8 mouse cellular contexts compared by ENCODE assay signal in the genomic region with DNA sequence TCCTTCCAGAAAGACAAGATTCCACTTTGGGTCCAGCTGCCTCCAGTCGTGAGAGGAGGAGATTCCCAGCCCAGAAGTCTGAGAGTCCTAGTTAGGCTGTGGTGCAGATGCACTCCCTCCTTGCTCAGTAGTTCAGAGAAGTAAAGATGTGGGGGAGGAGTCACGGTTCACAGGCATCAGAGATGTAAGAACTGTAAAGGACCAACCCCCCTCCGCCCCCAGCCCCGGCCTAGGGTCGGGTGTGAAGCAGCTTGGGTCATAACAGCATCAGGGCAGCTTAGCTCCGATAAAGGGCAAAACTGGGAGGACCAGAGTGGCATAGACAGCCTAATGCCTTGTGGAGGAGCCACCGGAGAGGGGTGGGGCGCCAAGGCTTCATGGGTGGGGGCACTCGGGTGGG. TPM values are rescaled to one million over a fixed set of nuclear protein-coding genes. Genes with fewer than 3 reads are reported as not detected.
A peak's percentile ranks its signal among the peaks of the same experiment; 100 is the strongest.
DNase-seq lines count a peak whose midpoint lies in the region; ATAC-seq and TF ChIP-seq lines count a peak whose summit lies in the region.

No protein-coding gene starts in this region.

- intact Hi-C loops in left cerebral cortex, postnatal 10 days (cut with DNase I), result loop anchor here (5.0 kb wide), 1 partner anchor 121 kb away; no protein-coding TSS in a partner anchor

- H3K27ac ChIP-seq in neural tube, embryonic 11.5 days (ENCODE audit: low read depth, low read length), result no peak overlapping the region
- H3K27ac ChIP-seq in embryonic facial prominence, embryonic 15.5 days (replicated peaks), result no peak overlapping the region
- H3K27ac ChIP-seq in intestine, embryonic 15.5 days, result no peak overlapping the region

- H3K27me3 ChIP-seq in neural tube, embryonic 11.5 days (ENCODE audit: control insufficient read depth, insufficient read depth, low read length), result peaks cover 18% of the 10 kb centered on the region
- H3K27me3 ChIP-seq in embryonic facial prominence, embryonic 15.5 days, result peaks cover 37% of the 10 kb centered on the region
- H3K27me3 ChIP-seq in intestine, embryonic 15.5 days (replicated peaks), result peaks cover 21% of the 10 kb centered on the region
- H3K27me3 ChIP-seq in myocyte (ENCODE audit: control insufficient read depth, insufficient read depth, insufficient read length), result peaks cover 6% of the 10 kb centered on the region

- ATAC-seq in neural tube, embryonic 11.5 days (ENCODE audit: insufficient read depth, low FRiP score, low TSS enrichment), result peak; percentile 60
- ATAC-seq in embryonic facial prominence, embryonic 15.5 days (ENCODE audit: insufficient number of reproducible peaks, low FRiP score, low TSS enrichment, low read depth), result no peak; the same call in 1 of the 2 replicates
- ATAC-seq in intestine, embryonic 15.5 days, result peak; percentile 19

- H3K4me1 ChIP-seq in neural tube, embryonic 11.5 days (ENCODE audit: control insufficient read depth, insufficient read depth, low read length), result 0 out of 2 replicates have a peak, but pooled peaks cover 2% of the 10 kb centered on the region
- H3K4me1 ChIP-seq in embryonic facial prominence, embryonic 15.5 days, result peaks cover 22% of the 10 kb centered on the region
- peaks cover 12% of the 10 kb centered on the region for H3K4me1 ChIP-seq in intestine, embryonic 15.5 days (replicated peaks)

- no peaks in the 10 kb centered on the region for H3K79me2 ChIP-seq in myocyte (ENCODE audit: control insufficient read depth, insufficient read depth)

- H3K9me3 ChIP-seq in neural tube, embryonic 11.5 days (ENCODE audit: control insufficient read depth, low read length), result no peaks in the 10 kb centered on the region
- H3K9me3 ChIP-seq in embryonic facial prominence, embryonic 15.5 days (replicated peaks), result no peaks in the 10 kb centered on the region
- H3K9me3 ChIP-seq in intestine, embryonic 15.5 days, result no peaks in the 10 kb centered on the region

- H3K9ac ChIP-seq in neural tube, embryonic 11.5 days (ENCODE audit: low read length), result peak overlapping the region; percentile 53; the same call in 1 of the 2 replicates
- no peak overlapping the region for H3K9ac ChIP-seq in embryonic facial prominence, embryonic 15.5 days
- peak overlapping the region; percentile 51 for H3K9ac ChIP-seq in intestine, embryonic 15.5 days

- H3K4me3 ChIP-seq in neural tube, embryonic 11.5 days (ENCODE audit: low read depth, low read length), result peak overlapping the region; percentile 35
- H3K4me3 ChIP-seq in embryonic facial prominence, embryonic 15.5 days (replicated peaks), result peak overlapping the region; percentile 47
- peak overlapping the region; percentile 51 for H3K4me3 ChIP-seq in intestine, embryonic 15.5 days (replicated peaks)
- H3K4me3 ChIP-seq in myocyte, result peak overlapping the region; percentile 13

- no peaks in the 10 kb centered on the region for H3K36me3 ChIP-seq in neural tube, embryonic 11.5 days (ENCODE audit: control insufficient read depth, insufficient read depth, low read length)
- peaks cover 5% of the 10 kb centered on the region; the same call in 1 of the 2 replicates for H3K36me3 ChIP-seq in embryonic facial prominence, embryonic 15.5 days
- H3K36me3 ChIP-seq in intestine, embryonic 15.5 days, result no peaks in the 10 kb centered on the region; the same call in 1 of the 2 replicates
- peaks cover 4% of the 10 kb centered on the region for H3K36me3 ChIP-seq in myocyte (ENCODE audit: control insufficient read depth, insufficient read depth)

- H3K4me2 ChIP-seq in neural tube, embryonic 11.5 days (ENCODE audit: low read depth), result peak overlapping the region; percentile 45
- peak overlapping the region; percentile 79 for H3K4me2 ChIP-seq in embryonic facial prominence, embryonic 15.5 days (replicated peaks)
- H3K4me2 ChIP-seq in intestine, embryonic 15.5 days (replicated peaks), result peak overlapping the region; percentile 85
- H3K4me2 ChIP-seq in myocyte (ENCODE audit: low read depth), result peak overlapping the region; percentile 75

- TF ChIP-seq POLR2A in myocyte (IDR thresholded peaks at IDR 0.05; ENCODE audit: insufficient read length, low read depth), result no peak

- DNase-seq in neural tube, embryonic 11.5 days (ENCODE audit: low spot score), result no peak
- DNase-seq in neural tube, embryonic 10.5 days (ENCODE audit: extremely low spot score, low spot score), result no peak
- DNase-seq in urinary bladder, adult 18-20 months (ENCODE audit: low spot score in 2 of 2), result no peak
- no peak for DNase-seq in left cerebral cortex, postnatal 10 days (ENCODE audit: extremely low spot score in 1 of 2, low spot score in 2 of 2)
- no peak for DNase-seq in spleen, postnatal 14 days (ENCODE audit: low spot score in 2 of 2)

- H3ac ChIP-seq in myocyte (ENCODE audit: control insufficient read depth, insufficient read length), result no peak overlapping the region

- WGBS in neural tube, embryonic 11.5 days, result 7% methylated on average over 9 of the region's 9 CpGs
- 4% methylated on average over 9 of the region's 9 CpGs for WGBS in embryonic facial prominence, embryonic 15.5 days
- 5% methylated on average over 9 of the region's 9 CpGs for WGBS in intestine, embryonic 15.5 days

TF ChIP-seq in myocyte, 11 proteins besides CTCF, POLR2A, EP300 and RAD21:
- TF ChIP-seq USF1 (IDR thresholded peaks at IDR 0.05; ENCODE audit: low read depth) (no peak), TCF3 (IDR thresholded peaks at IDR 0.05; ENCODE audit: insufficient read length, low read depth) (no peak), TCF12 (IDR thresholded peaks at IDR 0.05; ENCODE audit: insufficient read depth, poor library complexity, severe bottlenecking) (no peak), MYOG (IDR thresholded peaks at IDR 0.05; ENCODE audit: control insufficient read depth in 1 of 3, insufficient read depth in 1 of 3, insufficient read length in 2 of 3, low read depth in 2 of 3) (no peak), MYOD1 (IDR thresholded peaks at IDR 0.05; ENCODE audit: control insufficient read depth in 1 of 3, insufficient read length in 2 of 3, low read depth in 2 of 3) (no peak), E2F4 (IDR thresholded peaks at IDR 0.05; ENCODE audit: insufficient read depth) (no peak), MAX (IDR thresholded peaks at IDR 0.05; ENCODE audit: low read depth) (no peak)

RNA-seq across cellular contexts. Expression of gene Adora2a, which starts 0.2 kb away (rescaled TPM):
- polyA plus RNA-seq in neural tube, embryonic 11.5 days (2014; fragmentation: Nextera tagmentation; extraction: Ambion mirVana), result 4.1 and 4.5 TPM in 2 replicates
- polyA plus RNA-seq in embryonic facial prominence, embryonic 15.5 days (2015; fragmentation: Nextera tagmentation; extraction: Ambion mirVana), result 2.1 and 2.4 TPM in 2 replicates
- 2.5 and 3.2 TPM in 2 replicates for polyA plus RNA-seq in intestine, embryonic 15.5 days (2015; fragmentation: Nextera tagmentation; extraction: Ambion mirVana)
- 1.3 TPM for polyA plus RNA-seq in myocyte (2012; fragmentation: generic; extraction: Trizol)
- total RNA-seq in left cerebral cortex, postnatal 10 days (2021), result 10 to 100 TPM in 1 of 2 experiments, 1 to 10 TPM in 1; 7.9 to 22.1 TPM
